Mouse (Mus musculus): ENCODE measurements around the gene C1s2. TPM values are rescaled to one million over a fixed set of nuclear protein-coding genes. Genes with fewer than 3 reads are reported as not detected.
"Not testable (repeated sequence)": the region's sequence is repeated elsewhere in the genome, so short reads cannot be mapped to it uniquely, and the experiment has no call there.

Gene C1s2
- polyA plus RNA-seq, 1 experiment from 2014 or later: not detected

DNA sequence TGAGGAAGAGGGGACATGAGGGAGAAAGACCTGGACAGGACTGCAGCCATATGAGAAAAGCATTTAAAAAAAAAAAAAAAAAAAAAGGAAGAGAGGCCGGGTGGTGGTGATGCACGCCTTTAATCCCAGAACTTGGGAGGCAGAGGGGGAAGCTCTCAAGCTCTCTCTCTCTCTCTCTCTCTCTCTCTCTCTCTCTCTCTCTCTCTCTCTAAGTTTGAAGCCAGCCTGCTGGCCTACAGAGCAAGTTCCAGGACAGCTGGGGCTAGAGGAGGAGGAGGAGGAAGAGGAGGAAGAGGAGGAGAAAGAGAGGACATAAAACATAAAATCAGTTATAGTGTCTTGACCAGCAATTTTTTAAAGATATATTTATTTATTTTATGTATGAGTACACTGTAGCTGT, 22.2 kb upstream of the C1s2 start:
- Histone ChIP-seq H3K4me2 (no peak overlapping the region), H3K9me3 (replicated peaks; ENCODE audit: control insufficient read depth, low read length) (no peaks in the 10 kb centered on the region), H3K9ac (ENCODE audit: low read depth, low read length) (no peak overlapping the region), H3K27ac (ENCODE audit: low read depth, low read length) (no peak overlapping the region), H3K36me3 (ENCODE audit: control insufficient read depth, insufficient read depth, low read length) (no peaks in the 10 kb centered on the region), H3K4me1 (ENCODE audit: control insufficient read depth, insufficient read depth, low read length) (no peaks in the 10 kb centered on the region), H3K27me3 (ENCODE audit: control insufficient read depth, insufficient read depth, low read length) (no peaks in the 10 kb centered on the region), H3K4me3 (ENCODE audit: low read depth, low read length) (no peak overlapping the region)
- no peak for ATAC-seq (replicated peaks; ENCODE audit: insufficient number of reproducible peaks, low FRiP score, low TSS enrichment)
- 73% methylated on average over 2 of the region's 2 CpGs for WGBS (ENCODE audit: insufficient replicate concordance)

DNA sequence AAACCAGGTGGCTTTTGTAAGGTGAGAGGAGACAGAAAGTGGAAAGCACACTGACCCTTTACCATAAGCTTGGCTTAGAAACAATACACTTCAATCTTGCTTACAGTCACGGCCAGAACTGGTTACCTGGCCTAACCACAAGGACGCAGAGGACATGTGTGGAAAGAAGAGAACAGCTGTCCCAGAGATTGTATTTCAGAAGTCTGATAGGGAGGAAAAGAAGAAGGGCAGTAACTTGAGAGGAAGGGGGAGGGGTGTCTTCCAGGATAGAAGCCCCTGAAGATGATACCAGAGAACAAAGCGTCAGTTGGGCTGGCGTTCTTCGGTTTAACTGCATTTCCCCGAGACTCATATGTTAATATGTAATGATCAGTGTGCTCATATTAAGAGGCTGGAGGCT, 20.0 kb upstream of the C1s2 start:
- no peaks in the 10 kb centered on the region for H3K4me1 ChIP-seq (ENCODE audit: control insufficient read depth, insufficient read depth, low read length)
- no peak overlapping the region for H3K4me3 ChIP-seq (ENCODE audit: low read depth, low read length)
- no peaks in the 10 kb centered on the region for H3K9me3 ChIP-seq (replicated peaks; ENCODE audit: control insufficient read depth, low read length)
- H3K9ac ChIP-seq (ENCODE audit: low read depth, low read length): no peak overlapping the region
- no peak overlapping the region for H3K27ac ChIP-seq (ENCODE audit: low read depth, low read length)
- no peak overlapping the region for H3K4me2 ChIP-seq
- no peaks in the 10 kb centered on the region for H3K27me3 ChIP-seq (ENCODE audit: control insufficient read depth, insufficient read depth, low read length)
- no peak for ATAC-seq (replicated peaks; ENCODE audit: insufficient number of reproducible peaks, low FRiP score, low TSS enrichment)
- WGBS (ENCODE audit: insufficient replicate concordance): 51% methylated on average over 6 of the region's 6 CpGs
- H3K36me3 ChIP-seq (ENCODE audit: control insufficient read depth, insufficient read depth, low read length): no peaks in the 10 kb centered on the region

- H3K4me2 ChIP-seq: no peak overlapping the region
- H3K4me3 ChIP-seq (ENCODE audit: low read depth, low read length): no peak overlapping the region
- 59% methylated on average over 1 of the region's 1 CpGs for WGBS (ENCODE audit: insufficient replicate concordance)
- H3K4me1 ChIP-seq (ENCODE audit: control insufficient read depth, insufficient read depth, low read length): no peaks in the 10 kb centered on the region
- ATAC-seq (replicated peaks; ENCODE audit: insufficient number of reproducible peaks, low FRiP score, low TSS enrichment): no peak
- H3K9ac ChIP-seq (ENCODE audit: low read depth, low read length): no peak overlapping the region
- H3K9me3 ChIP-seq (replicated peaks; ENCODE audit: control insufficient read depth, low read length): no peaks in the 10 kb centered on the region
- H3K27me3 ChIP-seq (ENCODE audit: control insufficient read depth, insufficient read depth, low read length): no peaks in the 10 kb centered on the region
- no peak overlapping the region for H3K27ac ChIP-seq (ENCODE audit: low read depth, low read length)
- no peaks in the 10 kb centered on the region for H3K36me3 ChIP-seq (ENCODE audit: control insufficient read depth, insufficient read depth, low read length)
Observed at GRCm38 (mm10) chr6:124646394-124646793, 10.5 kb upstream of the C1s2 start.

DNA sequence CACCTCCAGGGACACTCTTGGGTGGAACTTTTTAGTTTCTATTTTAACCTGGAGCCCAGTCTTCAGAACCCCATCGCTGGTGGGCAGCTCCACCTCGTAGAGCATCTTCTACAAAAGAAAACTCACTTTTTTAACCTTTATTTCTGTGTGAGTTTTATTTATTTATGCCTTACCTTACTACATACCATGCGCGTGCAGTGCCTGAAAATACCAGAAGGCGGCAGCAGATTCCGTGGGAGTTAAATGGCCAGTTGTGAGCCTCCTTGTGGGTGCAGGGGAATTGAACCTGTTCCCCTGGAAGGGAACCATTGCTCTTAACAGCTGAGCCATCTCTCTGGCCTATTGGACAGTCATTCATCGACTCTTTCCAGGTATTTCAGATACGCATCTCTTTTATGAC, 5.1 kb upstream of the C1s2 start:
- no peak for ATAC-seq (replicated peaks; ENCODE audit: insufficient number of reproducible peaks, low FRiP score, low TSS enrichment)
- H3K4me1 ChIP-seq (ENCODE audit: control insufficient read depth, insufficient read depth, low read length): no peaks in the 10 kb centered on the region
- no peak overlapping the region for H3K4me3 ChIP-seq (ENCODE audit: low read depth, low read length)
- H3K4me2 ChIP-seq: no peak overlapping the region
- H3K27ac ChIP-seq (ENCODE audit: low read depth, low read length): no peak overlapping the region
- no peaks in the 10 kb centered on the region for H3K9me3 ChIP-seq (replicated peaks; ENCODE audit: control insufficient read depth, low read length)
- H3K36me3 ChIP-seq (ENCODE audit: control insufficient read depth, insufficient read depth, low read length): no peaks in the 10 kb centered on the region
- no peak overlapping the region for H3K9ac ChIP-seq (ENCODE audit: low read depth, low read length)
- H3K27me3 ChIP-seq (ENCODE audit: control insufficient read depth, insufficient read depth, low read length): no peaks in the 10 kb centered on the region
- 31% methylated on average over 8 of the region's 8 CpGs for WGBS (ENCODE audit: insufficient replicate concordance)

GRCm38 (mm10) chr6:124640041-124640440, 4.2 kb upstream of the C1s2 start:
- ATAC-seq (replicated peaks; ENCODE audit: insufficient number of reproducible peaks, low FRiP score, low TSS enrichment): no peak
- Histone ChIP-seq H3K9me3 (replicated peaks; ENCODE audit: control insufficient read depth, low read length) (no peaks in the 10 kb centered on the region), H3K4me2 (no peak overlapping the region), H3K36me3 (ENCODE audit: control insufficient read depth, insufficient read depth, low read length) (no peaks in the 10 kb centered on the region), H3K9ac (ENCODE audit: low read depth, low read length) (no peak overlapping the region), H3K27me3 (ENCODE audit: control insufficient read depth, insufficient read depth, low read length) (no peaks in the 10 kb centered on the region), H3K4me3 (ENCODE audit: low read depth, low read length) (no peak overlapping the region), H3K27ac (ENCODE audit: low read depth, low read length) (no peak overlapping the region), H3K4me1 (ENCODE audit: control insufficient read depth, insufficient read depth, low read length) (no peaks in the 10 kb centered on the region)
- WGBS (ENCODE audit: insufficient replicate concordance): 79% methylated on average over 3 of the region's 4 CpGs

GRCm38 (mm10) chr6:124636858-124637460, 1.1 kb upstream of the C1s2 start:
- WGBS (ENCODE audit: insufficient replicate concordance): 38% methylated on average over 6 of the region's 6 CpGs

DNA sequence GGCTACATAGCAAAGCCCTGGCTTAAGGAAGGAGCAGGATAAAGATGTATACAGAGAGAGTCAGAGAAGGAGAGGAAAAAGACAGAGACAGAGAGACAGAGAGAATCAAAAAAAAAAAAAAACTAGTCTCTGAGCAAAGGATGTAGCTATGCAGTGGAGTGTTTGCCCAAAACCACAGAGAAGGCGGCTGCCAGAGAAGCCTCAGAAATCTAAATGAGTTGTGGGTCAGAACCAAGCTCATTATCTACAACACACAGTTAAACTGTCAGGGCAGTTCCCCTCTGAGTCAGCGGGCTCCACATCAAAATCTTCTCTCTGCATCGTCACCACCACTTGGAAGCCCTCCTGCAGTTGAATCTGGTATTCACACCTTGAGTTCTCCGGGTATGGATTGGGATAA, 5.1 kb downstream of the C1s2 start:
- Histone ChIP-seq H3K27ac (ENCODE audit: low read depth, low read length) (no peak overlapping the region), H3K4me2 (no peak overlapping the region), H3K36me3 (ENCODE audit: control insufficient read depth, insufficient read depth, low read length) (no peaks in the 10 kb centered on the region), H3K4me3 (ENCODE audit: low read depth, low read length) (no peak overlapping the region), H3K27me3 (ENCODE audit: control insufficient read depth, insufficient read depth, low read length) (no peaks in the 10 kb centered on the region), H3K9ac (ENCODE audit: low read depth, low read length) (no peak overlapping the region), H3K9me3 (replicated peaks; ENCODE audit: control insufficient read depth, low read length) (no peaks in the 10 kb centered on the region), H3K4me1 (ENCODE audit: control insufficient read depth, insufficient read depth, low read length) (no peaks in the 10 kb centered on the region)
- 67% methylated on average over 4 of the region's 4 CpGs for WGBS (ENCODE audit: insufficient replicate concordance)
- ATAC-seq (replicated peaks; ENCODE audit: insufficient number of reproducible peaks, low FRiP score, low TSS enrichment): no peak

More at GRCm38 (mm10) chr6:124636858-124637460, 1.1 kb upstream of the C1s2 start:
- not testable (repeated sequence) for H3K36me3 ChIP-seq (ENCODE audit: control insufficient read depth, insufficient read depth, low read length); ATAC-seq (replicated peaks; ENCODE audit: insufficient number of reproducible peaks, low FRiP score, low TSS enrichment); H3K9ac ChIP-seq (ENCODE audit: low read depth, low read length); H3K9me3 ChIP-seq (replicated peaks; ENCODE audit: control insufficient read depth, low read length); H3K4me1 ChIP-seq (ENCODE audit: control insufficient read depth, insufficient read depth, low read length); H3K27me3 ChIP-seq (ENCODE audit: control insufficient read depth, insufficient read depth, low read length); H3K4me2 ChIP-seq; H3K4me3 ChIP-seq (ENCODE audit: low read depth, low read length); H3K27ac ChIP-seq (ENCODE audit: low read depth, low read length)

GRCm38 (mm10) chr6:124626184-124626583, 9.7 kb downstream of the C1s2 start:
- not testable (repeated sequence) for H3K9ac ChIP-seq (ENCODE audit: low read depth, low read length); H3K27me3 ChIP-seq (ENCODE audit: control insufficient read depth, insufficient read depth, low read length); H3K4me1 ChIP-seq (ENCODE audit: control insufficient read depth, insufficient read depth, low read length); H3K36me3 ChIP-seq (ENCODE audit: control insufficient read depth, insufficient read depth, low read length); ATAC-seq (replicated peaks; ENCODE audit: insufficient number of reproducible peaks, low FRiP score, low TSS enrichment); H3K9me3 ChIP-seq (replicated peaks; ENCODE audit: control insufficient read depth, low read length); H3K27ac ChIP-seq (ENCODE audit: low read depth, low read length); H3K4me2 ChIP-seq; H3K4me3 ChIP-seq (ENCODE audit: low read depth, low read length)
- 22% methylated on average over 1 of the region's 1 CpGs for WGBS (ENCODE audit: insufficient replicate concordance)

- no peaks in the 10 kb centered on the region for H3K27me3 ChIP-seq (ENCODE audit: control insufficient read depth, insufficient read depth, low read length)
- H3K27ac ChIP-seq (ENCODE audit: low read depth, low read length): no peak overlapping the region
- H3K9ac ChIP-seq (ENCODE audit: low read depth, low read length): no peak overlapping the region
- H3K4me2 ChIP-seq: no peak overlapping the region
- H3K4me3 ChIP-seq (ENCODE audit: low read depth, low read length): no peak overlapping the region
- H3K36me3 ChIP-seq (ENCODE audit: control insufficient read depth, insufficient read depth, low read length): no peaks in the 10 kb centered on the region
- no peak for ATAC-seq (replicated peaks; ENCODE audit: insufficient number of reproducible peaks, low FRiP score, low TSS enrichment)
- no peaks in the 10 kb centered on the region for H3K9me3 ChIP-seq (replicated peaks; ENCODE audit: control insufficient read depth, low read length)
- H3K4me1 ChIP-seq (ENCODE audit: control insufficient read depth, insufficient read depth, low read length): no peaks in the 10 kb centered on the region
- 83% methylated on average over 13 of the region's 13 CpGs for WGBS (ENCODE audit: insufficient replicate concordance)
Observed at GRCm38 (mm10) chr6:124625612-124626011, 10.3 kb downstream of the C1s2 start.
